Mouse (Mus musculus): ENCODE results near the gene Gm44965. TPM values are rescaled to one million over a fixed set of nuclear protein-coding genes. Genes with fewer than 3 reads are reported as not detected.

The Gm44965 gene
- total RNA-seq, 2 experiments from 2014 or later: not detected

DNA sequence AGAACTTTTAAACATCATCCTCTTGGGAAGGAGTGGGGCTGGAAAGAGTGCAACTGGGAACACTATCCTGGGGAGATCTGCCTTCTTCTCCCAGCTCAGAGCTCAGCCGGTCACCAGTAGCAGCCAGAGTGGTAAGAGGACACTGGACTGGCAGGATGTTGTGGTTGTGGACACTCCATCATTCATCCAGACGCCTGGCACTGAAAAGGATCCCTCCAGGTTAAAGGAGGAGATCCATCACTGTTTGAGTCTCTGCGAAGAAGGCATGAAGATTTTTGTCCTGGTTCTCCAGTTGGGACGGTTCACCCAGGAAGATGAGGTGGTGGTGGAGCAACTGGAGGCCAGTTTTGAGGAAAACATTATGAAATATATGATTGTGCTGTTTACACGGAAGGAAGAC is 65.0 kb downstream of the Gm44965 start:
- DNase-seq (ENCODE audit: low spot score in 2 of 2): no peak

GRCm38 (mm10) chr6:48664750-48665149 is 71.0 kb downstream of the Gm44965 start:
- DNase-seq (ENCODE audit: low spot score in 2 of 2): no peak

- DNase-seq (ENCODE audit: low spot score in 2 of 2): no peak
These were observed 71.7 kb downstream of the Gm44965 start for GRCm38 (mm10) chr6:48665471-48665870.

- no peak for DNase-seq (ENCODE audit: low spot score in 2 of 2)
These were observed 72.4 kb downstream of the Gm44965 start for GRCm38 (mm10) chr6:48666159-48666586.

DNA sequence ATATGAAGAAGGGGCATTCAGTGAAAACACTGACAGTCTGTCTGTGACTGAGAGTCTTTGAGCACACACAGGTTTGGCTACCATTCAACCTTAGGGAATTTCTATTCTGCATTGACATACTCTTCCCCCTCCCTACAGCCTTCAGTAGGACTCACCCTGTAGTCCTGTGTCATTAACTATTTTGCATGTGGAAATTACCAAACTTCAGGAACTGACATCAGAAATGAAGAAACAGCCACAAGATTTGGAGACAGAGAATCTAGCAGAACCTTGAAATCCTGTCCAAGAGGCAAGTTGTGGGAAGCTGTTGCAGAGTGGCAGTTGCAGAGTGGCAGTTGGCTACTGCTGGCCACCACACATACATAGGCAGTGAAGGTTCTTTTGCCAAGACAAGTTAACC is 74.3 kb downstream of the Gm44965 start:
- DNase-seq (ENCODE audit: low spot score in 2 of 2): no peak

Other genes starting within 250 kb of the Gm44965 start
- 10 to 100 TPM; 39.4 to 43.0 TPM for gene Krba1, start 198.4 kb upstream of the Gm44965 start, total RNA-seq (2021)
- 10 to 100 TPM; 19.0 to 20.0 TPM for gene Zfp467, start 148.1 kb upstream of the Gm44965 start, total RNA-seq (2021)
- gene Sspo, start 145.7 kb upstream of the Gm44965 start, total RNA-seq (2021): under 1 TPM; 0.44 to 0.57 TPM
- 100 to 1,000 TPM; 522 to 523 TPM for gene Atp6v0e2, start 56.3 kb upstream of the Gm44965 start, total RNA-seq (2021)
- gene Lrrc61, start 39.1 kb upstream of the Gm44965 start, total RNA-seq (2021): 10 to 100 TPM; 29.2 to 30.2 TPM
- 10 to 100 TPM; 14.9 to 23.3 TPM for gene Rarres2, start 21.2 kb upstream of the Gm44965 start, total RNA-seq (2021)
- gene Gm45021, start 4.3 kb upstream of the Gm44965 start, total RNA-seq (2021): not detected
- gene Repin1, start 58 bp upstream of the Gm44965 start, total RNA-seq (2021): 10 to 100 TPM; 29.3 to 38.4 TPM
- gene Zfp775, start 8.1 kb downstream of the Gm44965 start, total RNA-seq (2021): 1 to 10 TPM; 6.4 to 6.5 TPM
- gene AI854703, start 32.8 kb downstream of the Gm44965 start, total RNA-seq (2021): 10 to 100 TPM; 12.5 to 13.7 TPM
- 1 to 10 TPM; 1.0 to 1.4 TPM for gene Gimap8, start 53.3 kb downstream of the Gm44965 start, total RNA-seq (2021)
- gene Gimap9, start 82.2 kb downstream of the Gm44965 start, total RNA-seq (2021): under 1 TPM; 0.55 to 0.62 TPM
- under 1 TPM; 0.21 to 0.30 TPM for gene Gimap4, start 90.6 kb downstream of the Gm44965 start, total RNA-seq (2021)
- gene Gimap6, start 114.3 kb downstream of the Gm44965 start, total RNA-seq (2021): 1 to 10 TPM; 6.5 to 7.3 TPM
- 1 to 10 TPM; 1.5 to 2.4 TPM for gene Gm28053, start 124.7 kb downstream of the Gm44965 start, total RNA-seq (2021)
- not detected for gene Gimap7, start 124.7 kb downstream of the Gm44965 start, total RNA-seq (2021)
- gene Gimap1, start 145.1 kb downstream of the Gm44965 start, total RNA-seq (2021): 1 to 10 TPM; 2.1 to 2.6 TPM
- 1 to 10 TPM; 1.3 to 1.7 TPM for gene Gimap5, start 152.3 kb downstream of the Gm44965 start, total RNA-seq (2021)
- not detected for gene Gimap3, start 176.9 kb downstream of the Gm44965 start, total RNA-seq (2021)
- 10 to 100 TPM; 18.3 to 19.8 TPM for gene Tmem176a, start 247.0 kb downstream of the Gm44965 start, total RNA-seq (2021)
- gene Tmem176b, start 247.6 kb downstream of the Gm44965 start, total RNA-seq (2021): 10 to 100 TPM; 47.2 to 52.1 TPM